ENCODE assay signal across 8 mouse cellular contexts in the genomic region with DNA sequence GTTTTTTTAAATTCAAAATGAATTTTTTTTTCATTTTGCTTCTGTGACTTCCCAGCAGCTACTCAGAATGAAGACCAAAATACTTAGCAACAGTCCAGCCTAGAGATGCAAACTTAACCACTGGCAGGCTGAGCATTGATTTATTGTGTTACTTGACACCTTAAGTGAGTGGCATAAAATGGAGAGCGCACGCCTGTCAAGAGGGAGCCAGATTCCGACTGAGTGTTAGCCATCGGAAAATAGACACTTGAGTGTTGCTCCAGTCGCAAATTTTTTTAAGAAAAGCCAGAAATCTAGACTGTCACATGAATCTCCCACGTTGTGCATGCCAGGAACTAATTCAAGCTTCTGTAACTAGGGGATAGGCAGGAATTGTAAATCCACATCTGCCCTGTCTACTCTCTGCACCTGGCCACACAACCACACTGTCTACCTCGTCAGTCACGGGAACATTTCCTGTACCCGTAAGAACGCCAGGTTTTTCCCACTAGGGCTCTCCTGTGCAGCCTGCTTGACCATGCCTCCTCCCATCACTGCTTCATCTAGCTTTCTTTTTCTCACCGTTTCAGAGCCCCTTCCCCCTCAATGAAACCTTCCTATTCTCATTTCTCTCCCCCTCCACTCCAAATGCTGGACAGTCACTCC. TPM values are rescaled to one million over a fixed set of nuclear protein-coding genes. Genes with fewer than 3 reads are reported as not detected.
DNase-seq lines count a peak whose midpoint lies in the region; ATAC-seq lines count a peak whose summit lies in the region.

No protein-coding gene starts in this region.

- peak; percentile 14 for DNase-seq in A20 (ENCODE audit: low read depth, low spot score)
- DNase-seq in adipocyte (ENCODE audit: low spot score): peak; percentile 35
- no peak for DNase-seq in right cerebral cortex, postnatal 36 days (ENCODE audit: low spot score in 2 of 2)
- DNase-seq in left cerebral cortex, adult 18-20 months (ENCODE audit: low spot score in 2 of 2): no peak
- no peak for DNase-seq in adrenal gland, postnatal 25 days

- no peak for ATAC-seq in heart, embryonic 15.5 days (replicated peaks; ENCODE audit: insufficient number of reproducible peaks, insufficient read depth, low FRiP score, low read depth)
- no peak for ATAC-seq in lung, embryonic 15.5 days (ENCODE audit: borderline replicate concordance, extremely low read depth, low FRiP score, low TSS enrichment)
- ATAC-seq in megakaryocyte progenitor cell, adult 5-6 weeks (replicated peaks; ENCODE audit: poor library complexity): no peak

- H3K36me3 ChIP-seq in heart, embryonic 15.5 days: no peaks in the 10 kb centered on the region
- H3K36me3 ChIP-seq in lung, embryonic 15.5 days: no peaks in the 10 kb centered on the region

- H3K4me2 ChIP-seq in heart, embryonic 15.5 days: peak overlapping the region; percentile 77
- H3K4me2 ChIP-seq in lung, embryonic 15.5 days: peak overlapping the region; percentile 50

- no peaks in the 10 kb centered on the region for H3K9me3 ChIP-seq in heart, embryonic 15.5 days (replicated peaks)
- no peaks in the 10 kb centered on the region for H3K9me3 ChIP-seq in lung, embryonic 15.5 days

- peak overlapping the region; percentile 45 for H3K27ac ChIP-seq in heart, embryonic 15.5 days
- no peak overlapping the region for H3K27ac ChIP-seq in lung, embryonic 15.5 days

- peak overlapping the region; percentile 18; the same call in 1 of the 2 replicates for H3K9ac ChIP-seq in heart, embryonic 15.5 days
- H3K9ac ChIP-seq in lung, embryonic 15.5 days: no peak overlapping the region

- H3K27me3 ChIP-seq in heart, embryonic 15.5 days: no peaks in the 10 kb centered on the region
- H3K27me3 ChIP-seq in lung, embryonic 15.5 days: no peaks in the 10 kb centered on the region

- peak overlapping the region; percentile 39 for H3K4me3 ChIP-seq in heart, embryonic 15.5 days
- peak overlapping the region; percentile 23 for H3K4me3 ChIP-seq in lung, embryonic 15.5 days

- WGBS in heart, embryonic 15.5 days: 14% methylated on average over 11 of the region's 11 CpGs
- WGBS in lung, embryonic 15.5 days: 5% methylated on average over 11 of the region's 11 CpGs

- peaks cover 29% of the 10 kb centered on the region for H3K4me1 ChIP-seq in heart, embryonic 15.5 days (replicated peaks)
- peaks cover 32% of the 10 kb centered on the region for H3K4me1 ChIP-seq in lung, embryonic 15.5 days

RNA-seq across cellular contexts. Expression of a gene that starts 3.7 kb away (rescaled TPM):
- 51.2 and 53.1 TPM in 2 replicates for polyA plus RNA-seq in heart, embryonic 15.5 days (2015; fragmentation: Nextera tagmentation; extraction: Ambion mirVana)
- 62.4 and 72.3 TPM in 2 replicates for polyA plus RNA-seq in lung, embryonic 15.5 days (2015; fragmentation: Nextera tagmentation; extraction: Ambion mirVana)
- 19.3 and 19.4 TPM in 2 replicates for total RNA-seq in megakaryocyte progenitor cell, adult 5-6 weeks (2015)
- total RNA-seq in megakaryocyte progenitor cell, adult 5-6 weeks (2017): 56.8 and 84.3 TPM in 2 replicates
- 100 to 1,000 TPM; 164 to 166 TPM for total RNA-seq in left cerebral cortex, adult 18-20 months (2021)
- 90.7 and 124 TPM in 2 replicates for total RNA-seq in adrenal gland, postnatal 25 days (2021)

Comparison
In these comparisons a context has a peak if more than half of its experiments do, and no peak if none do; other contexts are left out.
1. DNase-seq: peak in A20 (single experiment) and adipocyte (single experiment); none in right cerebral cortex, postnatal 36 days (0 of 2), left cerebral cortex, adult 18-20 months (0 of 2) and adrenal gland, postnatal 25 days (single experiment).